Mouse (Mus musculus): ENCODE measurements around the gene Ugt3a2. TPM values are rescaled to one million over a fixed set of nuclear protein-coding genes. Genes with fewer than 3 reads are reported as not detected.

The Ugt3a2 gene
- polyA plus RNA-seq (2014; fragmentation: Illumina TruSeq; extraction: RNeasy Lipid Tissue Mini Kit (QIAGEN cat#74804); ENCODE audit: low replicate concordance), result not detected

GRCm38 (mm10) chr15:9335341-9335740 lies at the start of gene Ugt3a2:
TSS of gene Ugt3a2 (plus strand) at chr15:9335550.

Other genes with a start within 250 kb of the Ugt3a2 start
- gene Lmbrd2, start 195.0 kb upstream of the Ugt3a2 start, polyA plus RNA-seq (2014; fragmentation: Illumina TruSeq; extraction: RNeasy Lipid Tissue Mini Kit (QIAGEN cat#74804); ENCODE audit: low replicate concordance), result 86.8 TPM
- 11.4 TPM for gene Skp2, start 180.1 kb upstream of the Ugt3a2 start, polyA plus RNA-seq (2014; fragmentation: Illumina TruSeq; extraction: RNeasy Lipid Tissue Mini Kit (QIAGEN cat#74804); ENCODE audit: low replicate concordance)
- 0.45 TPM for gene Ugt3a1, start 58.7 kb upstream of the Ugt3a2 start, polyA plus RNA-seq (2014; fragmentation: Illumina TruSeq; extraction: RNeasy Lipid Tissue Mini Kit (QIAGEN cat#74804); ENCODE audit: low replicate concordance)
- 0.48 TPM for gene Capsl, start 100.5 kb downstream of the Ugt3a2 start, polyA plus RNA-seq (2014; fragmentation: Illumina TruSeq; extraction: RNeasy Lipid Tissue Mini Kit (QIAGEN cat#74804); ENCODE audit: low replicate concordance)
- 7.5 TPM for gene Il7r, start 194.6 kb downstream of the Ugt3a2 start, polyA plus RNA-seq (2014; fragmentation: Illumina TruSeq; extraction: RNeasy Lipid Tissue Mini Kit (QIAGEN cat#74804); ENCODE audit: low replicate concordance)